Mouse (Mus musculus) stomach, postnatal 0 days (tissue): ENCODE data around the gene Prkaa2.

Experiments
- CTCF ChIP-seq: IDR thresholded peaks from 2 replicates; pipeline ENCODE4 v1.5.1; 2016; ENCODE audit warnings: antibody characterized with exemption, low read depth, mild to moderate bottlenecking, moderate library complexity
- EP300 ChIP-seq: optimal IDR thresholded peaks from 2 replicates; pipeline ENCODE3; 2016; ENCODE audit warnings: antibody characterized with exemption

DNA sequence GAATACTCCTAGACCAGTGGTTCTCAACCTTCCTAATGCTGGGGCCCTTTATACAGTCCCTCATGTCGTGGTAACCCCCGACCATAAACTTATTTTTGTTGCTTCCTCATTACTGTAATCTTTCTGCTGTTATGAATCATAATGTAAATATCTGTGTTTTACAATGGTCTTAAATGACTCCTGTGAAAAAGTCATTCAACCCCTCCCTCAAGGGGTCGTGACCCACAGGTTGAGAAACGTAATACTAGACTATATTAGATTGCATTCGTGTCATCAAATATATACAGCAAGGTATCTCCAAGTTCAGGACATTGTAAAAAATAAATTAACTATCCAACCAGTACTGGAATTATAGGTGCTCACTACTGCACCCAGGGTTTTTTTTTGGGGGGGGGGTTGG lies 3.4 kb upstream of the Prkaa2 start:
- TF ChIP-seq CTCF (no peak), EP300 (no peak)
